Mouse (Mus musculus): ENCODE data around the gene Gm26620. TPM values are rescaled to one million over a fixed set of nuclear protein-coding genes. Genes with fewer than 3 reads are reported as not detected.

The Gm26620 gene
- total and polyA plus RNA-seq, 3 experiments: 0.52 to 4.2 (median 1.9) TPM

DNA sequence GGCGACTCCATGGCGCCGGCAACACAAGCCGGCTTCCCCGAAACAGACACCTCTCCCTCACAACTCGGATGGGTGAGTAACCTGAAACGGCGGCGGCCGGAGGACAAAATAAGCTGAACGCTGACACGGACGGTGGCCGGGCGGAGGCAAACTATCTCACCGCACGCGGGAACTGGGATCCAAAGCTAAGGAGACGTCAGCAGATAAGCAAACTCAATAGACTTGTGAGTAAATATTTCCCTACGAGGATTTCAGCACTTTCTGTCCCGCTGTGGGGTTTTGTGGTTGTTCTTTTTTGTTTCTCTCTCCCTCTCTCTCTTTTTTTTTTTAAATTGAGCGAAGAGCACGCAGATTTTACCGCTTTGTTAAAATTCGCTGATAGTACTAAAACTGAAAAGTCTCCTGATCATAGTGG lies 17.2 kb upstream of the Gm26620 start, which contains the start of gene Atf6:
Gene Atf6, minus strand, starts transcription at position 81 of the 415 bp plus-strand sequence.
- in situ Hi-C loops (cut with MboI; ENCODE audit: low pct_ligation_motif_present, low pct_unique_long_range_greater_than_20kb, low sequenced_read_pairs): no loop called here
- Histone ChIP-seq H3K4me2 (ENCODE audit: insufficient read depth, low read depth, poor library complexity, severe bottlenecking) (peak within 1 kb of the TSS; percentile 39), H3K79me2 (replicated peaks; ENCODE audit: control insufficient read depth, extremely low read depth, insufficient read depth, poor library complexity, severe bottlenecking) (peaks cover 53% of the 10 kb centered on the region), H3K4me1 (ENCODE audit: control insufficient read depth in 1 of 2, insufficient read depth in 2 of 2) (peaks cover 9 to 32% of the 10 kb centered on the region in 2 experiments), H3K27ac (ENCODE audit: insufficient read depth, low read depth) (peak within 1 kb of the TSS; percentile 88), H3K9ac (ENCODE audit: insufficient read depth, low read depth) (peak within 1 kb of the TSS; percentile 99), H3K9me3 (replicated peaks; ENCODE audit: low read length) (no peaks in the 10 kb centered on the region), H3K36me3 (replicated peaks in 1 of 2; ENCODE audit: control insufficient read depth in 1 of 2, insufficient read depth in 1 of 2, low read length in 1 of 2) (peaks cover 10 to 27% of the 10 kb centered on the region in 2 experiments), H3K27me3 (replicated peaks) (no peaks in the 10 kb centered on the region), H3K4me3 (replicated peaks in 1 of 3; ENCODE audit: low read depth in 2 of 3, low read length in 2 of 3, poor library complexity in 1 of 3) (peak within 1 kb of the TSS; percentile 51 to 98 (median 89))
- DNase-seq (ENCODE audit: extremely low read depth): peak; percentile 94
- TF ChIP-seq MAFK (IDR thresholded peaks at IDR 0.05; ENCODE audit: insufficient replicate concordance, low read length) (peak; percentile 80), RAD21 (IDR thresholded peaks at IDR 0.05; ENCODE audit: low read depth, low read length) (no peak), EP300 (IDR thresholded peaks at IDR 0.05; ENCODE audit: low read length) (peak; percentile 52; the same call in 1 of the 2 replicates), BHLHE40 (IDR thresholded peaks at IDR 0.05; ENCODE audit: low read depth, low read length) (peak; percentile 73), ZKSCAN1 (IDR thresholded peaks at IDR 0.05; ENCODE audit: borderline replicate concordance, low read depth, low read length) (no peak), MXI1 (IDR thresholded peaks at IDR 0.05; ENCODE audit: low read depth, low read length) (peak; percentile 88), MEF2A (IDR thresholded peaks at IDR 0.05; ENCODE audit: borderline replicate concordance, low read depth, low read length) (peak; percentile 81; the same call in 1 of the 2 replicates), JUND (conservative IDR thresholded peaks at IDR 0.05; ENCODE audit: low read depth, low read length) (peak; percentile 77), UBTF (IDR thresholded peaks at IDR 0.05; ENCODE audit: low read depth, low read length) (peak; percentile 80; the same call in 1 of the 2 replicates), ZC3H11A (IDR thresholded peaks at IDR 0.05; ENCODE audit: low read depth, low read length) (no peak), ZNF384 (IDR thresholded peaks at IDR 0.05; ENCODE audit: low read depth, low read length) (peak; percentile 78), USF2 (conservative IDR thresholded peaks at IDR 0.05; ENCODE audit: low read depth, low read length) (no peak), MAZ (IDR thresholded peaks at IDR 0.05; ENCODE audit: low read depth, low read length) (peak; percentile 58; the same call in 1 of the 2 replicates), MAX (IDR thresholded peaks at IDR 0.05; ENCODE audit: low read length) (peak; percentile 91), IRF4 (IDR thresholded peaks at IDR 0.05; ENCODE audit: low read depth, low read length) (peak; percentile 91), MYC (IDR thresholded peaks at IDR 0.05; ENCODE audit: low read depth, low read length) (peak; percentile 89), PAX5 (IDR thresholded peaks at IDR 0.05; ENCODE audit: low read length) (no peak), KAT2A (IDR thresholded peaks at IDR 0.05; ENCODE audit: insufficient replicate concordance, low read length) (peak; percentile 86; the same call in 1 of the 2 replicates), CTCF (conservative IDR thresholded peaks at IDR 0.05 in 1 of 2, IDR thresholded peaks at IDR 0.05 in 1 of 2; ENCODE audit: low read depth in 2 of 2, low read length in 2 of 2) (no peak), SIN3A (IDR thresholded peaks at IDR 0.05; ENCODE audit: low read length) (peak; percentile 98), CHD2 (IDR thresholded peaks at IDR 0.05; ENCODE audit: low read length) (peak; percentile 78), POLR2A (IDR thresholded peaks at IDR 0.05; ENCODE audit: low read depth, low read length) (peak; percentile 91), SMC3 (IDR thresholded peaks at IDR 0.05; ENCODE audit: low read depth, low read length) (no peak), NELFE (IDR thresholded peaks at IDR 0.05; ENCODE audit: low read depth, low read length) (peak; percentile 88), JUN (IDR thresholded peaks at IDR 0.05; ENCODE audit: insufficient read depth, low read depth, low read length) (peak; percentile 50; the same call in 1 of the 2 replicates), POLR2AphosphoS2 (IDR thresholded peaks at IDR 0.05; ENCODE audit: low read depth, low read length) (peak; percentile 67; the same call in 1 of the 2 replicates), GABPA (IDR thresholded peaks at IDR 0.05; ENCODE audit: insufficient replicate concordance, low read depth, low read length) (no peak; the same call in 1 of the 2 replicates), ZMIZ1 (IDR thresholded peaks at IDR 0.05; ENCODE audit: low read depth, low read length) (peak; percentile 87; the same call in 1 of the 2 replicates), ELF1 (IDR thresholded peaks at IDR 0.05; ENCODE audit: low read depth, low read length) (peak; percentile 81), CHD1 (IDR thresholded peaks at IDR 0.05; ENCODE audit: low read depth, low read length) (peak; percentile 96; the same call in 1 of the 2 replicates), USF1 (IDR thresholded peaks at IDR 0.05; ENCODE audit: low read depth, low read length) (no peak), ETS1 (conservative IDR thresholded peaks at IDR 0.05; ENCODE audit: low read depth, low read length) (peak; percentile 73), HCFC1 (IDR thresholded peaks at IDR 0.05; ENCODE audit: low read depth, low read length) (peak; percentile 88), TCF12 (IDR thresholded peaks at IDR 0.05; ENCODE audit: low read depth, low read length) (peak; percentile 91), NRF1 (IDR thresholded peaks at IDR 0.05; ENCODE audit: low read depth, low read length) (peak; percentile 50), E2F4 (IDR thresholded peaks at IDR 0.05; ENCODE audit: insufficient replicate concordance, low read depth, low read length) (peak; percentile 86; the same call in 1 of the 2 replicates), TBP (conservative IDR thresholded peaks at IDR 0.05; ENCODE audit: low read depth, low read length) (peak; percentile 79; the same call in 1 of the 2 replicates), RCOR1 (conservative IDR thresholded peaks at IDR 0.05; ENCODE audit: low read depth, low read length) (peak; percentile 75; the same call in 1 of the 2 replicates)
- dilution Hi-C loops (cut with MboI; ENCODE audit: extremely low pct_ligation_motif_present, extremely low pct_unique_long_range_greater_than_20kb, low sequenced_read_pairs): no loop called here

Data from CH12.LX (cell line).